Mouse (Mus musculus): ENCODE results near the gene Dlg2. TPM values are rescaled to one million over a fixed set of nuclear protein-coding genes. Genes with fewer than 3 reads are reported as not detected.
A peak's percentile ranks its signal among the peaks of the same experiment; 100 is the strongest.

Gene Dlg2
- polyA plus RNA-seq, 1 experiment from 2014 or later: 30.0 TPM

DNA sequence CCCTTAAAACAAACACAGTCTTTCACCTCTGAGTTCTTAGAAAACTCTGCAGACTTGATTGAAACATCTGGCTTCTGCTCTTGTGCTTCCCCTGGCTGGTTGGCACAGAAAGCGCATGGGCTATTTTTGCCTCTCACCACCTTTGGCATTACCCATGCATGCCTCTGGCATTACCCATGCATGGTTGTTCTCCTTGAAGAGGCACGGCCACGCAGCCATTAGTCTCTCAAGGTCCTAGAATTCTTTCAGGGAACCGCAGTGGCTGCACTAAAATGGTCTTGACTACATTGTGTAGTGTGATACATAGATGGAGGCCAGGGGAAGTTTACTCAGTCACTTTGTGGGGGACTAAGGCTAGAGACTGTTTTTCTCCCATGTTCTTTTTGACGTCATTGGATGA lies 1709.9 kb downstream of the Dlg2 start:
- Histone ChIP-seq H3K9ac (no peak overlapping the region), H3K4me3 (replicated peaks; ENCODE audit: low read length) (no peak overlapping the region), H3K27me3 (ENCODE audit: control insufficient read depth, insufficient read depth, low read length) (peaks cover 2% of the 10 kb centered on the region; the same call in 1 of the 2 replicates), H3K9me3 (ENCODE audit: control insufficient read depth, low read length) (no peaks in the 10 kb centered on the region), H3K27ac (no peak overlapping the region), H3K4me1 (replicated peaks; ENCODE audit: control insufficient read depth, insufficient read depth, low read length) (no peaks in the 10 kb centered on the region; the same call in 1 of the 2 replicates), H3K36me3 (replicated peaks; ENCODE audit: control insufficient read depth, insufficient read depth) (no peaks in the 10 kb centered on the region), H3K4me2 (replicated peaks) (no peak overlapping the region)
- DNase-seq (ENCODE audit: low spot score): no peak
- ATAC-seq (ENCODE audit: low FRiP score): no peak
- 90% methylated on average over 5 of the region's 5 CpGs for WGBS

DNA sequence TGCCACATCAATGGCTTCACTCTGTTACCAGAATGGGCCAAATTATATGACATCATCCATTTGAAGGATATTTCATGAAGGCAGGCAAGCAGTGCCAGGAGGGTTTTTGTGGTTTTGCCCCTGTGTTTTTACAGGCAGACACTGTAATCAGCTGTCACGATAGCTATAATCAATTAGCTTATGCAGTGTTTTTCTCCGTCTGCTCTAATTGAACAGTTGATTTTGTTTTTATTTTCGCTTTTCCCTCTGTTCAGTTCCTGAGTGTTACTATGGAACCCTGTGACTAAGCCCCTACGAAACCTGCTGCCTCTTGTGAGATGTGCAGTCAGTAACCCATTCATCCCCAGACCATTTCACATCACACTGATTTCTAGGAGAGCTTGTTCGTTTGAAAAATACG lies 1712.7 kb downstream of the Dlg2 start:
- H3K4me1 ChIP-seq (replicated peaks; ENCODE audit: control insufficient read depth, insufficient read depth, low read length): no peaks in the 10 kb centered on the region
- WGBS: 61% methylated on average over 6 of the region's 6 CpGs

DNA sequence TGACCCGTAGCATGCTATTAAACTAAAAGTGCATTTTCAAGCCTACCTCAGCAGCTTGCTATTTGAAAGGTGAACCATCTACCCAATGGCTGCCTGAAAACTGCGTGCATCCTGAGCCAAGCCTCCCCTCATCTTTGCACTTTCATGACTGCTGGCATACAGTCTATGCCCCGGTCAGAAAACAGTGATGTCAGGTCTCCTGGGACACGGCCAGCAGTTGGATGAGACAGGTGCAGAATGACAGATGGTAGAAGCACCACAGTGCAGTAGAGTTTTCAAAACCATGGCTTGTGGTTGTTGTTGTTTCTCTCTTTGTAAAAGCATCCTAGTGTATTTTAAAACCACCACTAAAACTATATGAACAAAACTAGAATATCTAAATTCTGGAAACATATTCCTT lies 1719.5 kb downstream of the Dlg2 start:
- DNase-seq (ENCODE audit: low spot score): no peak
- no peak overlapping the region for H3K4me2 ChIP-seq (replicated peaks)
- ATAC-seq (ENCODE audit: low FRiP score): no peak
- H3K4me3 ChIP-seq (replicated peaks; ENCODE audit: low read length): no peak overlapping the region
- no peaks in the 10 kb centered on the region for H3K36me3 ChIP-seq (replicated peaks; ENCODE audit: control insufficient read depth, insufficient read depth)
- WGBS: 78% methylated on average over 4 of the region's 4 CpGs
- H3K4me1 ChIP-seq (replicated peaks; ENCODE audit: control insufficient read depth, insufficient read depth, low read length): no peaks in the 10 kb centered on the region
- no peak overlapping the region for H3K27ac ChIP-seq
- H3K9me3 ChIP-seq (ENCODE audit: control insufficient read depth, low read length): no peaks in the 10 kb centered on the region
- H3K9ac ChIP-seq: no peak overlapping the region
- H3K27me3 ChIP-seq (ENCODE audit: control insufficient read depth, insufficient read depth, low read length): no peaks in the 10 kb centered on the region

More for the DNA sequence above, 1712.7 kb downstream of the Dlg2 start:
- H3K9me3 ChIP-seq (ENCODE audit: control insufficient read depth, low read length): no peaks in the 10 kb centered on the region
- H3K9ac ChIP-seq: no peak overlapping the region
- no peaks in the 10 kb centered on the region for H3K27me3 ChIP-seq (ENCODE audit: control insufficient read depth, insufficient read depth, low read length)
- no peaks in the 10 kb centered on the region for H3K36me3 ChIP-seq (replicated peaks; ENCODE audit: control insufficient read depth, insufficient read depth)
- H3K4me3 ChIP-seq (replicated peaks; ENCODE audit: low read length): no peak overlapping the region
- no peak overlapping the region for H3K4me2 ChIP-seq (replicated peaks)
- no peak overlapping the region for H3K27ac ChIP-seq
- DNase-seq (ENCODE audit: low spot score) (no peak), ATAC-seq (ENCODE audit: low FRiP score) (no peak)

DNA sequence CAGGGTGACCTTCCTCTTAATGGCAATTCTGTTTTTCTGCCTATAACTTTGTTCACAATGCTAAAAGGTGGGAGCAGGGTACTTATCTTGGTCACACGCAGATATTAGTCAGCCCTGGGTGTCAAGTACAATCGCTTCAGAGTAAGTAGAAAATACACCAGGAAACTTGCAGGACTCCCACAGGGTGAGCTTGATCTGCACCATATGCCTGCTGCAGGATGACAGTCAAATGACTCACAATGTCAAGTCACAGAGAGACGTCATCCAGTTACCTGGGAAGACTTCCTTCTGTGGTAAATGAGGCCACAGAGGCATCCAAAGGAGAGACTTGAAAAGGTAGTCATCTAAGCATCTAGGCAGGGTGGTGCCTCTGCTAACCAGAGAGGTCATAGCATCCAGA lies 1721.1 kb downstream of the Dlg2 start:
- 78% methylated on average over 3 of the region's 3 CpGs for WGBS
- Histone ChIP-seq H3K4me2 (replicated peaks) (no peak overlapping the region), H3K9me3 (ENCODE audit: control insufficient read depth, low read length) (no peaks in the 10 kb centered on the region), H3K4me3 (replicated peaks; ENCODE audit: low read length) (no peak overlapping the region), H3K4me1 (replicated peaks; ENCODE audit: control insufficient read depth, insufficient read depth, low read length) (no peaks in the 10 kb centered on the region), H3K27me3 (ENCODE audit: control insufficient read depth, insufficient read depth, low read length) (no peaks in the 10 kb centered on the region), H3K9ac (no peak overlapping the region), H3K36me3 (replicated peaks; ENCODE audit: control insufficient read depth, insufficient read depth) (no peaks in the 10 kb centered on the region), H3K27ac (no peak overlapping the region)
- ATAC-seq (ENCODE audit: low FRiP score) (no peak), DNase-seq (ENCODE audit: low spot score) (no peak)

DNA sequence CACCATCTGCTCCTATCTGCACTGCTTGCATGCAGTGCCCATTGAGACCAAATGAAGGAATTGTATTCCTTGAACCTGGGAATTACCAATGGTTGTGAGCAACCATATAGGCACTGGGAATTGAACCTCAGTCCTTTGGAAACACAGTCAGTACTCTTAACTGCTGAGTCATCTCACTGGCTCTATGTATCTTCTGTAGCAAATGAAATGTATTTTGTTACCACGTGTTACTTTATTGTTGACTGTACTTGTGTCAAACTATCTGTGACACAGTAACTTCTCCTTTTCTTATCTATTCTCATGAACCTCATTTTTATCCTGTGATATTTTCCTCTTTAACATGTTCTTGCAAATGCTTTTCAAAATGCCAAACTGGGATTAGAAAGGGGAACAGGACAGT lies 1722.7 kb downstream of the Dlg2 start:
- H3K4me3 ChIP-seq (replicated peaks; ENCODE audit: low read length): no peak overlapping the region
- WGBS: 83% methylated on average over 1 of the region's 1 CpGs
- DNase-seq (ENCODE audit: low spot score) (no peak), ATAC-seq (ENCODE audit: low FRiP score) (no peak)
- H3K4me1 ChIP-seq (replicated peaks; ENCODE audit: control insufficient read depth, insufficient read depth, low read length): no peaks in the 10 kb centered on the region
- no peaks in the 10 kb centered on the region for H3K9me3 ChIP-seq (ENCODE audit: control insufficient read depth, low read length)
- no peak overlapping the region for H3K9ac ChIP-seq
- H3K36me3 ChIP-seq (replicated peaks; ENCODE audit: control insufficient read depth, insufficient read depth): no peaks in the 10 kb centered on the region
- H3K27me3 ChIP-seq (ENCODE audit: control insufficient read depth, insufficient read depth, low read length): no peaks in the 10 kb centered on the region
- no peak overlapping the region for H3K4me2 ChIP-seq (replicated peaks)
- H3K27ac ChIP-seq: no peak overlapping the region

DNA sequence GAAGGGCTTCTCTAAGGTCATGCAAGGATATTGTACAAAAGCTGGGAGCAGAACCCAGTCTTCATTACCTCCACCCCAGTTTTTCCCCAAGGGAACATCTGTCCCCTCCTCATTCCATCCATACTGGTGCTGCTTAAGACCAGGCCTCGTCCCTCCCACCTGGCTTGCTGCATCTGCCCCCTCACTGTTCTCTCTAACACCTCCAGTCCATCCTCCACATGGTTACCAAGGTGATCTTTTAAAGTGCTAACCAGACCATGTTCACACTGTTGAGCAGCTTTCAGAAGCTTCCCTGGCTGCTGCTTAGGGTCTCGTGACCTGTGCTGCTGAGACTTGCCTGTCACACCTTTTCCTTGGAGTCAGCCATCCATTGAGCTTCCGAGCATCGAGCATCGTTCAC lies 1734.2 kb downstream of the Dlg2 start:
- 91% methylated on average over 5 of the region's 5 CpGs for WGBS
- Histone ChIP-seq H3K9ac (no peak overlapping the region), H3K27ac (no peak overlapping the region), H3K27me3 (ENCODE audit: control insufficient read depth, insufficient read depth, low read length) (no peaks in the 10 kb centered on the region), H3K4me2 (replicated peaks) (no peak overlapping the region), H3K4me1 (replicated peaks; ENCODE audit: control insufficient read depth, insufficient read depth, low read length) (no peaks in the 10 kb centered on the region), H3K4me3 (replicated peaks; ENCODE audit: low read length) (no peak overlapping the region), H3K36me3 (replicated peaks; ENCODE audit: control insufficient read depth, insufficient read depth) (no peaks in the 10 kb centered on the region), H3K9me3 (ENCODE audit: control insufficient read depth, low read length) (no peaks in the 10 kb centered on the region)
- ATAC-seq (ENCODE audit: low FRiP score): no peak
- no peak for DNase-seq (ENCODE audit: low spot score)

DNA sequence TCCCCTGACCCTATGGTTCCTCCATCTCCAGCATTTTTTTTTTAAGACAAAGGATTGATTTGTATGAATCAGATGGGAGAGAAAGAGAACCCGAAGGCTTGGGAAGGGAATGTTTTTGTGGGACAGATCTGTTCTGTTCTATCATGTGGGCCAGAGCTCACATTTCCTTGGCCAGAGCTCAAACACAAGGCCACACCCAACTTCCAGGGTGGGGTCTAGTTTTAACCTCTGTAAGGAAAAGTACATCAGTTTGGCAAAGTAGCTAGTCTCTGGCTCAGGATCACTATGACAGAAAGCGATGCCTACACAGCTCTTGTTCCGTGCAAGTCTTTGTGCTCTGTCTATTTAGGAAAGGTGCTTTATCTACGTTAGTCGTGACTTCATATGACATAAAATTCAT lies 1737.3 kb downstream of the Dlg2 start:
- H3K4me3 ChIP-seq (replicated peaks; ENCODE audit: low read length): no peak overlapping the region
- no peak overlapping the region for H3K4me2 ChIP-seq (replicated peaks)
- ATAC-seq (ENCODE audit: low FRiP score): no peak
- H3K9ac ChIP-seq: no peak overlapping the region
- WGBS: 88% methylated on average over 5 of the region's 5 CpGs
- no peaks in the 10 kb centered on the region for H3K36me3 ChIP-seq (replicated peaks; ENCODE audit: control insufficient read depth, insufficient read depth)
- no peak overlapping the region for H3K27ac ChIP-seq
- no peaks in the 10 kb centered on the region for H3K9me3 ChIP-seq (ENCODE audit: control insufficient read depth, low read length)
- no peak for DNase-seq (ENCODE audit: low spot score)
- no peaks in the 10 kb centered on the region for H3K4me1 ChIP-seq (replicated peaks; ENCODE audit: control insufficient read depth, insufficient read depth, low read length)
- H3K27me3 ChIP-seq (ENCODE audit: control insufficient read depth, insufficient read depth, low read length): no peaks in the 10 kb centered on the region

DNA sequence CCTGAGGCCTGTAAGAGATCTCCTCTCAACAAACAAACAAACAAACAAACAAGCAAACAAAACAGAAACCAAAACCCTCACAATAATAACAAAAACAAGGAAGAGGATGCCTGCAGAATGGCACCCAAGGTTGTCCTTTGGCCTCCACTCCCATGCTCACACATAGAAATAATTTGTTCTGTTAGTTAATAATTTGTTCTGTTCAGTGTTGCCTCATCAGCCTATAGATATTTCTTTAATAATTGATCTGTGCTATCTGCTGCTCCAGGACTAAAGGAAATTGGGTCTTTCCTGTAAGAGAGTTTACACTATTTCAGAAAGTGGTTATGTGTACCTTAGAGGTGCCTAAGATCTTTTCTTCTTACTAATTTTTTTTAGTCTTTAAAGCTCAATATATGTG lies 1741.7 kb downstream of the Dlg2 start:
- Histone ChIP-seq H3K27me3 (ENCODE audit: control insufficient read depth, insufficient read depth, low read length) (no peaks in the 10 kb centered on the region), H3K9ac (no peak overlapping the region), H3K4me3 (replicated peaks; ENCODE audit: low read length) (no peak overlapping the region), H3K9me3 (ENCODE audit: control insufficient read depth, low read length) (no peaks in the 10 kb centered on the region), H3K4me2 (replicated peaks) (no peak overlapping the region), H3K36me3 (replicated peaks; ENCODE audit: control insufficient read depth, insufficient read depth) (no peaks in the 10 kb centered on the region), H3K27ac (no peak overlapping the region), H3K4me1 (replicated peaks; ENCODE audit: control insufficient read depth, insufficient read depth, low read length) (no peaks in the 10 kb centered on the region)
- DNase-seq (ENCODE audit: low spot score) (no peak), ATAC-seq (ENCODE audit: low FRiP score) (no peak)

DNA sequence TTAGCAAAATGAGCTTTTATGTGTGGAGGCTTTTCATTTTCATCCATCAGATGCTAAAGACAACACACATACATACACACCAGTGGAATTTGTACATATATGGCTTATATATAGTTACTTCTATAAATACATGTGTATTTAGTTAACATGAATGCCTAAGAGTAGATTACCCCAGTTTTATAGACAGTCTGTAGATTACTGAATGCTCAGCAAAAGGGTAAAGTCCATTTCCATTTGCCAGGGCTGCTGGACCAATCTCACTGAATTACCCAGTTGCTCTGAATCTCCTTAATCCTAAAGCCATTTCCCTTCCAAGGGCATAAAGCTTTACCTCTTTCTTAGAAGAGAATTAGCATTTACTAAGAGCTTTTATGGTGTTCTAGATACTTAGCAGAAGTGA lies 1744.1 kb downstream of the Dlg2 start:
- DNase-seq (ENCODE audit: low spot score): no peak
- no peak overlapping the region for H3K27ac ChIP-seq
- H3K9me3 ChIP-seq (ENCODE audit: control insufficient read depth, low read length): no peaks in the 10 kb centered on the region
- no peaks in the 10 kb centered on the region for H3K36me3 ChIP-seq (replicated peaks; ENCODE audit: control insufficient read depth, insufficient read depth)
- no peak overlapping the region for H3K9ac ChIP-seq
- no peak for ATAC-seq (ENCODE audit: low FRiP score)
- no peaks in the 10 kb centered on the region for H3K4me1 ChIP-seq (replicated peaks; ENCODE audit: control insufficient read depth, insufficient read depth, low read length)
- H3K4me2 ChIP-seq (replicated peaks): no peak overlapping the region
- no peak overlapping the region for H3K4me3 ChIP-seq (replicated peaks; ENCODE audit: low read length)
- no peaks in the 10 kb centered on the region for H3K27me3 ChIP-seq (ENCODE audit: control insufficient read depth, insufficient read depth, low read length)

DNA sequence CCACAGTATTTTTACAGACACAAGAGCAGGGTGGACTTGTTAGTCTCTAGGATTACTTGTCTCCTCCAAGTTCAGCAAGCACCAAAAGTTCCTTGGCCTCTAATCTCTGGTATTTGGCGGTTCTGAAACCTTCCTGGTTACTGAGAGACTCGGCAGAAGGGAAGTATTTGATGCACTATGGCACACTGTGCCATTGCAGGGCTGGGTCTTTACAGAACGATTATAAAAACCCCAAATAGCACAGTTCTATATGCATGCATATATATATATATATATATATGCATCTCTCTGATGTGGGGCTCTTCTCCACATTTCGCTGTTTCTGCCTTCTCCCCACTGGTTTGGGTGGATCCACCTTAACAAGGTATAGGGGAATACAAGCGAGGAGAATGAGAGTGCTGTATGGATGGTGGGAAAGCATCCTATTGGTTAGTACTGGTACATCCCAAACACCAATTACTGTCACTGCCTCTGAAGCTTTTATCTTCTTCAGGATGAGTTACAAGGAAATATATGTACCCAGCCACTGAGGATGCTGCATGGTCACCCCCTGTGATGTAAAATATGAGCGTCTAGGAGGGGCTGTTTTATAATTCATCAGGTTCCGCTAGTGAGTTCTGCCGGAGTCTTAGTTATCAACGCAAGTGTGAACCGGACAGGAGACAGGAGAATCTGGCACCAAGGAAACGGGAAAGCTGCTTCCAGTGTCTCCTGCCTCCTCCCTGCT lies 1758.2 kb downstream of the Dlg2 start:
- H3K36me3 ChIP-seq (replicated peaks; ENCODE audit: control insufficient read depth, insufficient read depth): no peaks in the 10 kb centered on the region
- 0 out of 2 replicates have a peak, but pooled peaks cover 12% of the 10 kb centered on the region for H3K4me1 ChIP-seq (replicated peaks; ENCODE audit: control insufficient read depth, insufficient read depth, low read length)
- 34% methylated on average over 11 of the region's 11 CpGs for WGBS
- peak overlapping the region; percentile 49 for H3K4me3 ChIP-seq (replicated peaks; ENCODE audit: low read length)
- ATAC-seq (ENCODE audit: low FRiP score) (peak; percentile 92), DNase-seq (ENCODE audit: low spot score) (peak; percentile 60)
- H3K9ac ChIP-seq: peak overlapping the region; percentile 65
- H3K27me3 ChIP-seq (ENCODE audit: control insufficient read depth, insufficient read depth, low read length): no peaks in the 10 kb centered on the region
- H3K9me3 ChIP-seq (ENCODE audit: control insufficient read depth, low read length): no peaks in the 10 kb centered on the region
- peak overlapping the region; percentile 64 for H3K27ac ChIP-seq
- peak overlapping the region; percentile 63 for H3K4me2 ChIP-seq (replicated peaks)

Measured in hindbrain, embryonic 14.5 days (tissue).